Mouse (Mus musculus) layer of hippocampus, postnatal 36 days (tissue): ENCODE measurements at regions not wholly inside any gene's neighbourhood (a gene's known extent, or its start where the extent isn't known, plus 50 kb on each side); places are given as distances from the start of the nearest gene placed in this dataset.
"Not testable (repeated sequence)": the region's sequence is repeated elsewhere in the genome, so short reads cannot be mapped to it uniquely, and the experiment has no call there.

Source experiments
- DNase-seq, 2 experiments: peaks; one replicate each; pipeline ENCODE4 v3.0.0; 2022

- no peak for DNase-seq
Measured at GRCm38 (mm10) chr13:80611937-80612336, 271.2 kb upstream of the Arrdc3 start.

- peak in 1 of 2 experiments; percentile 11 for DNase-seq
Measured at GRCm38 (mm10) chr13:80613167-80613883, 269.9 kb upstream of the Arrdc3 start.

- no peak for DNase-seq
Measured at GRCm38 (mm10) chr13:80613884-80614247, 269.3 kb upstream of the Arrdc3 start.

GRCm38 (mm10) chr13:80614971-80615370 is 268.2 kb upstream of the Arrdc3 start:
- DNase-seq, result no peak

- DNase-seq, result no peak
Measured at GRCm38 (mm10) chr13:80623005-80623404, 260.2 kb upstream of the Arrdc3 start.

GRCm38 (mm10) chr13:80641334-80641733 is 241.8 kb upstream of the Arrdc3 start:
- peak in 1 of 2 experiments; percentile 2 for DNase-seq

- no peak for DNase-seq
Measured at GRCm38 (mm10) chr13:80647578-80647977, 235.6 kb upstream of the Arrdc3 start.

- DNase-seq, result no peak
Measured at GRCm38 (mm10) chr13:80652967-80653539, 230.1 kb upstream of the Arrdc3 start.

- no peak for DNase-seq
Measured at GRCm38 (mm10) chr13:80666186-80666713, 216.9 kb upstream of the Arrdc3 start.

- DNase-seq, result no peak
Measured at GRCm38 (mm10) chr13:80689871-80690270, 193.3 kb upstream of the Arrdc3 start.

GRCm38 (mm10) chr13:80690654-80691386 is 192.4 kb upstream of the Arrdc3 start:
- DNase-seq, result no peak

- DNase-seq, result no peak
Measured at GRCm38 (mm10) chr13:80695549-80696150, 187.5 kb upstream of the Arrdc3 start.

GRCm38 (mm10) chr13:80709531-80710306 is 173.5 kb upstream of the Arrdc3 start:
- peak in 1 of 2 experiments; percentile 1 for DNase-seq

- no peak for DNase-seq
Measured at GRCm38 (mm10) chr13:80719313-80719712, 163.9 kb upstream of the Arrdc3 start.

- no peak for DNase-seq
Measured at GRCm38 (mm10) chr13:80723215-80724006, 159.8 kb upstream of the Arrdc3 start.

- DNase-seq, result no peak
Measured at GRCm38 (mm10) chr13:80729202-80729601, 154.0 kb upstream of the Arrdc3 start.

- DNase-seq, result no peak
Measured at GRCm38 (mm10) chr13:80745991-80746390, 137.2 kb upstream of the Arrdc3 start.

- DNase-seq, result not testable (repeated sequence)
Measured at GRCm38 (mm10) chr13:80747022-80747421, 136.2 kb upstream of the Arrdc3 start.
